10 mouse cellular contexts compared by ENCODE assay signal in the genomic region with DNA sequence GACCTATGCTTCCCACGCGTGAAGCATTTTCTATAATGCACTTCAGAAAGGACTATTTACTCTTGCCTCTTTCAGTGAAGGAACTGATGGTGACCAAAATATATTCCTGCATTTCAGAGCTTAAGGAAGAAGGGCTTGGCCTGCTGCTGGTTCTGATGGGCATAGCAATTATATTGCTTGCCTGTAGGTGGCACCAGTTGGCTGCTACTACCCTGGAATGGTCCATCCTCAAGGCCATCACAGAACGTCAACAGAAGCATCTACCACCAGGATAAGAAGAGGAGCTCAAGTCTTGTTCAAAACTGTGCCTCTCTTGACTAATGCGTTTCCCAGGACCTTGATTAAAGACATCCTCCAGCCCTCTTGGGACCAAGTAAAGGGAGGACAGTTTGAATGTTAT.
DNase-seq lines count a peak whose midpoint lies in the region; ATAC-seq lines count a peak whose summit lies in the region.
"Had no signal": no experiment of that assay in that cellular context is flagged by ENCODE, and none has a peak within 500 bp of the region (broad histone marks: within the 10 kb centered on the region; RNA-seq: fewer than 3 reads in every experiment).

No protein-coding gene starts in this region.

- no peaks in the 10 kb centered on the region for H3K36me3 ChIP-seq in embryonic facial prominence, embryonic 14.5 days (ENCODE audit: control insufficient read depth, insufficient read depth, low read length)
- H3K36me3 ChIP-seq: stomach, embryonic 15.5 days had no signal

- no peak overlapping the region for H3K9ac ChIP-seq in embryonic facial prominence, embryonic 14.5 days (ENCODE audit: low read depth, low read length)
- H3K9ac ChIP-seq: stomach, embryonic 15.5 days had no signal

- no peaks in the 10 kb centered on the region for H3K27me3 ChIP-seq in embryonic facial prominence, embryonic 14.5 days (replicated peaks; ENCODE audit: control insufficient read depth, insufficient read depth, low read length)
- H3K27me3 ChIP-seq: stomach, embryonic 15.5 days had no signal

- no peak overlapping the region for H3K27ac ChIP-seq in embryonic facial prominence, embryonic 14.5 days (replicated peaks; ENCODE audit: low read depth, low read length)
- H3K27ac ChIP-seq: stomach, embryonic 15.5 days had no signal

- peaks cover 8% of the 10 kb centered on the region; the same call in 1 of the 2 replicates for H3K4me1 ChIP-seq in embryonic facial prominence, embryonic 14.5 days (ENCODE audit: control insufficient read depth, insufficient read depth, low read length)
- H3K4me1 ChIP-seq: stomach, embryonic 15.5 days had no signal

- no peak overlapping the region for H3K4me2 ChIP-seq in embryonic facial prominence, embryonic 14.5 days (ENCODE audit: low read depth, low read length)
- H3K4me2 ChIP-seq: stomach, embryonic 15.5 days had no signal

- H3K9me3 ChIP-seq in embryonic facial prominence, embryonic 14.5 days (ENCODE audit: control insufficient read depth, low read length) = no peaks in the 10 kb centered on the region
- H3K9me3 ChIP-seq: stomach, embryonic 15.5 days had no signal

- DNase-seq in left cerebral cortex, adult 11 months (ENCODE audit: low spot score) = peak; percentile 7
- no peak for DNase-seq in left cerebral cortex, adult 8-10 months (ENCODE audit: low spot score in 2 of 2)
- DNase-seq in MEL-GATA-1-ER (ENCODE audit: extremely low read depth, low read depth) = peak; percentile 22
- DNase-seq in adrenal gland, postnatal 25 days = peak; percentile 32
- DNase-seq in embryonic facial prominence, embryonic 14.5 days (ENCODE audit: low spot score) = peak; percentile 42
- peak; percentile 53 for DNase-seq in lung, postnatal 10 days
- DNase-seq in thymus, postnatal 36 days = peak; percentile 56 to 58

- WGBS in embryonic facial prominence, embryonic 14.5 days = 51% methylated on average over 4 of the region's 4 CpGs

- ATAC-seq in embryonic facial prominence, embryonic 14.5 days (ENCODE audit: low read depth) = no peak
- no peak for ATAC-seq in erythroid progenitor cell, adult 5-6 weeks (replicated peaks; ENCODE audit: low FRiP score, poor library complexity, severe bottlenecking)

- H3K4me3 ChIP-seq in embryonic facial prominence, embryonic 14.5 days (ENCODE audit: low read depth, low read length) = no peak overlapping the region
- H3K4me3 ChIP-seq: erythroblast, embryonic 14.5 days; stomach, embryonic 15.5 days had no signal

Comparison
In these comparisons a context has a peak if more than half of its experiments do, and no peak if none do; other contexts are left out.
1. DNase-seq: peak in left cerebral cortex, adult 11 months (single experiment), MEL-GATA-1-ER (single experiment), adrenal gland, postnatal 25 days (single experiment), embryonic facial prominence, embryonic 14.5 days (single experiment), lung, postnatal 10 days (single experiment) and thymus, postnatal 36 days (2 of 2); none in left cerebral cortex, adult 8-10 months (0 of 2).